Mouse (Mus musculus): ENCODE measurements around the gene Cep290. TPM values are rescaled to one million over a fixed set of nuclear protein-coding genes. Genes with fewer than 3 reads are reported as not detected.

Cep290 gene
- total and polyA plus RNA-seq, 3 experiments, result 0.30 TPM; not detected in 2

DNA sequence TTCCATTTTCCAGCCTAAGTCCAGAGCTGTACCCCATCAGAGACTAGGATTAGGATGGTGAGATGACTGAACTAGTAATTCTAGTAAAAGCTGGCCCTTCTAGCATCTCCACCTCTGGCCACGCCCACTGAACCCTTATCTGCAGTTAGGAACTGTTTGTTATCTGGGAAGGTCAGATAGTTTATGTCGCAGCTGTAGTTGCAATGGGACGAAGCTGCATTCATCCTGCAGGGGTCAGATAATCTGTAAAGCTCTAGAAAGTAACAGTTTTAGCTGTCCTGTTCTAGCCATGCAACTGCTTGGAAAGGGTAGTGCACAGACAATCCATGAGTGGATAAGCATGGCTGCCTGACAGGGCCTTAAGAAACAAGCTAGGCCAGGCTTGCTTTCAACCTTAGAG, 11.0 kb downstream of the Cep290 start:
- H3K9me3 ChIP-seq (replicated peaks; ENCODE audit: low read length), result peaks cover 40% of the 10 kb centered on the region
- H3K9ac ChIP-seq (ENCODE audit: insufficient read depth, low read depth), result no peak overlapping the region
- no peak for DNase-seq (ENCODE audit: extremely low read depth)
- in situ Hi-C loops (cut with MboI; ENCODE audit: low pct_ligation_motif_present, low pct_unique_long_range_greater_than_20kb, low sequenced_read_pairs) (no loop called here), dilution Hi-C loops (cut with MboI; ENCODE audit: extremely low pct_ligation_motif_present, extremely low pct_unique_long_range_greater_than_20kb, low sequenced_read_pairs) (no loop called here)
- TF ChIP-seq ZC3H11A (IDR thresholded peaks at IDR 0.05; ENCODE audit: low read depth, low read length) (no peak), MEF2A (IDR thresholded peaks at IDR 0.05; ENCODE audit: borderline replicate concordance, low read depth, low read length) (no peak), GABPA (IDR thresholded peaks at IDR 0.05; ENCODE audit: insufficient replicate concordance, low read depth, low read length) (no peak), RAD21 (IDR thresholded peaks at IDR 0.05; ENCODE audit: low read depth, low read length) (no peak), ELF1 (IDR thresholded peaks at IDR 0.05; ENCODE audit: low read depth, low read length) (no peak), JUND (conservative IDR thresholded peaks at IDR 0.05; ENCODE audit: low read depth, low read length) (no peak), HCFC1 (IDR thresholded peaks at IDR 0.05; ENCODE audit: low read depth, low read length) (no peak), SIN3A (IDR thresholded peaks at IDR 0.05; ENCODE audit: low read length) (no peak), TCF12 (IDR thresholded peaks at IDR 0.05; ENCODE audit: low read depth, low read length) (no peak), POLR2AphosphoS2 (IDR thresholded peaks at IDR 0.05; ENCODE audit: low read depth, low read length) (no peak), PAX5 (IDR thresholded peaks at IDR 0.05; ENCODE audit: low read length) (no peak)
- no peaks in the 10 kb centered on the region for H3K36me3 ChIP-seq (replicated peaks in 1 of 2; ENCODE audit: control insufficient read depth in 1 of 2, insufficient read depth in 1 of 2, low read length in 1 of 2)
- H3K4me3 ChIP-seq (replicated peaks in 1 of 3; ENCODE audit: low read depth in 2 of 3, low read length in 2 of 3, poor library complexity in 1 of 3), result no peak overlapping the region
- no peaks in the 10 kb centered on the region for H3K27me3 ChIP-seq (replicated peaks)
- no peak overlapping the region for H3K4me2 ChIP-seq (ENCODE audit: insufficient read depth, low read depth, poor library complexity, severe bottlenecking)
- H3K79me2 ChIP-seq (replicated peaks; ENCODE audit: control insufficient read depth, extremely low read depth, insufficient read depth, poor library complexity, severe bottlenecking), result no peaks in the 10 kb centered on the region
- no peaks in the 10 kb centered on the region for H3K4me1 ChIP-seq (ENCODE audit: control insufficient read depth in 1 of 2, insufficient read depth in 2 of 2)
- H3K27ac ChIP-seq (ENCODE audit: insufficient read depth, low read depth), result no peak overlapping the region

DNA sequence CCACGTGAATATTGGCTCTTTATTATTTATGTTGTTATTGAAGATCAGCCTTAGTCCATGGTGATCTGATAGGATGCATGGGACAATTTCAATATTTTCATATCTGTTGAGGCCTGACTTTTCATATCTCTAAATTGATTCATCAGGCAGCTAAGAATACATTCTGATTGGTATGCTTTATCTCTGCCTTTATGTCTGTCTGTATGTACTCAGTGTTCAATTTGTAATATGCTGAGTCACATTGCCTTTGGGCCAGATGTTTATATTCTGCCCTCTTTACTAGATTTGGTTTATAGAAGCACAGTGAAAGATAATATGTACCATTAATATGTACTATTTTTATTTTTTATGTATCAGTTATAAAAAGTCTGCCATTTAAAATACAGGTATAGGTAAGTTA, 20.8 kb downstream of the Cep290 start:
- in situ Hi-C loops (cut with MboI; ENCODE audit: low pct_ligation_motif_present, low pct_unique_long_range_greater_than_20kb, low sequenced_read_pairs) (no loop called here), dilution Hi-C loops (cut with MboI; ENCODE audit: extremely low pct_ligation_motif_present, extremely low pct_unique_long_range_greater_than_20kb, low sequenced_read_pairs) (no loop called here)
- no peak for DNase-seq (ENCODE audit: extremely low read depth)
- Histone ChIP-seq H3K4me1 (ENCODE audit: control insufficient read depth in 1 of 2, insufficient read depth in 2 of 2) (no peaks in the 10 kb centered on the region), H3K9ac (ENCODE audit: insufficient read depth, low read depth) (no peak overlapping the region), H3K4me2 (ENCODE audit: insufficient read depth, low read depth, poor library complexity, severe bottlenecking) (no peak overlapping the region), H3K36me3 (replicated peaks in 1 of 2; ENCODE audit: control insufficient read depth in 1 of 2, insufficient read depth in 1 of 2, low read length in 1 of 2) (no peaks in the 10 kb centered on the region), H3K4me3 (replicated peaks in 1 of 3; ENCODE audit: low read depth in 2 of 3, low read length in 2 of 3, poor library complexity in 1 of 3) (no peak overlapping the region), H3K27ac (ENCODE audit: insufficient read depth, low read depth) (no peak overlapping the region), H3K27me3 (replicated peaks) (no peaks in the 10 kb centered on the region), H3K9me3 (replicated peaks; ENCODE audit: low read length) (peaks cover 19% of the 10 kb centered on the region), H3K79me2 (replicated peaks; ENCODE audit: control insufficient read depth, extremely low read depth, insufficient read depth, poor library complexity, severe bottlenecking) (no peaks in the 10 kb centered on the region)
- TF ChIP-seq POLR2A (IDR thresholded peaks at IDR 0.05; ENCODE audit: low read depth, low read length), result no peak
- TF ChIP-seq MAZ (IDR thresholded peaks at IDR 0.05; ENCODE audit: low read depth, low read length), result no peak
- no peak for TF ChIP-seq GABPA (IDR thresholded peaks at IDR 0.05; ENCODE audit: insufficient replicate concordance, low read depth, low read length)
- no peak for TF ChIP-seq ZMIZ1 (IDR thresholded peaks at IDR 0.05; ENCODE audit: low read depth, low read length)
- TF ChIP-seq BHLHE40 (IDR thresholded peaks at IDR 0.05; ENCODE audit: low read depth, low read length), result no peak
- TF ChIP-seq ELF1 (IDR thresholded peaks at IDR 0.05; ENCODE audit: low read depth, low read length), result no peak
- TF ChIP-seq IRF4 (IDR thresholded peaks at IDR 0.05; ENCODE audit: low read depth, low read length), result no peak
